Mouse (Mus musculus): ENCODE measurements around the gene Pkp4. TPM values are rescaled to one million over a fixed set of nuclear protein-coding genes. Genes with fewer than 3 reads are reported as not detected.

Pkp4 gene
- polyA plus RNA-seq, 1 experiment from 2014 or later: 11.6 TPM

- no peak for DNase-seq (ENCODE audit: low spot score)
Observed at GRCm38 (mm10) chr2:59184107-59185064, 23.7 kb downstream of the Pkp4 start.

- no peak for DNase-seq (ENCODE audit: low spot score)
Observed at GRCm38 (mm10) chr2:59186122-59186521, 25.5 kb downstream of the Pkp4 start.

- no peak for DNase-seq (ENCODE audit: low spot score)
Observed at GRCm38 (mm10) chr2:59186966-59187365, 26.3 kb downstream of the Pkp4 start.

GRCm38 (mm10) chr2:59188306-59188705 is 27.7 kb downstream of the Pkp4 start:
- no peak for DNase-seq (ENCODE audit: low spot score)

GRCm38 (mm10) chr2:59189661-59190185 is 29.1 kb downstream of the Pkp4 start:
- no peak for DNase-seq (ENCODE audit: low spot score)

GRCm38 (mm10) chr2:59190186-59190585 is 29.5 kb downstream of the Pkp4 start:
- no peak for DNase-seq (ENCODE audit: low spot score)

GRCm38 (mm10) chr2:59191466-59191865 is 30.8 kb downstream of the Pkp4 start:
- DNase-seq (ENCODE audit: low spot score): no peak

- no peak for DNase-seq (ENCODE audit: low spot score)
Observed at GRCm38 (mm10) chr2:59193117-59193516, 32.5 kb downstream of the Pkp4 start.

GRCm38 (mm10) chr2:59197156-59197555 is 36.5 kb downstream of the Pkp4 start:
- no peak for DNase-seq (ENCODE audit: low spot score)

GRCm38 (mm10) chr2:59199476-59199976 is 38.9 kb downstream of the Pkp4 start:
- DNase-seq (ENCODE audit: low spot score): no peak

GRCm38 (mm10) chr2:59200511-59200910 is 39.9 kb downstream of the Pkp4 start:
- DNase-seq (ENCODE audit: low spot score): no peak

- no peak for DNase-seq (ENCODE audit: low spot score)
Observed at GRCm38 (mm10) chr2:59202930-59203329, 42.3 kb downstream of the Pkp4 start.

- peak; percentile 20 for DNase-seq (ENCODE audit: low spot score)
Observed at GRCm38 (mm10) chr2:59203627-59204425, 43.2 kb downstream of the Pkp4 start.

- DNase-seq (ENCODE audit: low spot score): no peak
Observed at GRCm38 (mm10) chr2:59205092-59205491, 44.4 kb downstream of the Pkp4 start.

- no peak for DNase-seq (ENCODE audit: low spot score)
Observed at GRCm38 (mm10) chr2:59206190-59206589, 45.5 kb downstream of the Pkp4 start.

- no peak for DNase-seq (ENCODE audit: low spot score)
Observed at GRCm38 (mm10) chr2:59207240-59207639, 46.6 kb downstream of the Pkp4 start.

GRCm38 (mm10) chr2:59207725-59208124 is 47.1 kb downstream of the Pkp4 start:
- DNase-seq (ENCODE audit: low spot score): no peak

GRCm38 (mm10) chr2:59208276-59208675 is 47.6 kb downstream of the Pkp4 start:
- DNase-seq (ENCODE audit: low spot score): no peak

- DNase-seq (ENCODE audit: low spot score): no peak
Observed at GRCm38 (mm10) chr2:59211051-59211450, 50.4 kb downstream of the Pkp4 start.

- no peak for DNase-seq (ENCODE audit: low spot score)
Observed at GRCm38 (mm10) chr2:59212430-59212829, 51.8 kb downstream of the Pkp4 start.

- no peak for DNase-seq (ENCODE audit: low spot score)
Observed at GRCm38 (mm10) chr2:59212846-59213245, 52.2 kb downstream of the Pkp4 start.

- DNase-seq (ENCODE audit: low spot score): no peak
Observed at GRCm38 (mm10) chr2:59217931-59218330, 57.3 kb downstream of the Pkp4 start.

Data from thymus, postnatal 0 days (tissue).